Mouse (Mus musculus) heart, postnatal 0 days (tissue): ENCODE measurements around the gene Clec16a. TPM values are rescaled to one million over a fixed set of nuclear protein-coding genes. Genes with fewer than 3 reads are reported as not detected.

Source experiments
- ATAC-seq: fragments of 200-750 bp; cut with Nextera tagmentation; 2 replicates; pipeline ENCODE4 v1.8.0; 2017; ENCODE audit warnings: low read depth, moderate number of reproducible peaks, moderate library complexity; ENCODE audit not compliant: insufficient read depth
- DNase-seq: peaks from one replicate; pipeline ENCODE4 v3.0.0-alpha.2; 2016; ENCODE audit warnings: low spot score
- H3K27ac ChIP-seq: fragments of 300-500 bp; sonication (generic); 2 replicates; pipeline ENCODE4 v1.5.1; 2014; ENCODE audit warnings: low read depth, mild to moderate bottlenecking
- H3K27me3 ChIP-seq: fragments of 300-500 bp; sonication (generic); 2 replicates; pipeline ENCODE4 v1.6.1; 2014; ENCODE audit warnings: low read length, mixed read lengths; ENCODE audit not compliant: control insufficient read depth, insufficient read depth
- H3K36me3 ChIP-seq: fragments of 300-500 bp; sonication (generic); replicated peaks from 2 replicates; pipeline ENCODE4 v1.6.1; 2014; ENCODE audit warnings: low read length, mixed read lengths; ENCODE audit not compliant: control insufficient read depth, insufficient read depth
- H3K4me1 ChIP-seq: fragments of 300-500 bp; sonication (generic); 2 replicates; pipeline ENCODE4 v1.6.1; 2014; ENCODE audit warnings: antibody characterized with exemption; ENCODE audit not compliant: control insufficient read depth, insufficient read depth
- H3K4me2 ChIP-seq: fragments of 300-500 bp; sonication (generic); 2 replicates; pipeline ENCODE4 v1.6.1; 2014; ENCODE audit warnings: low read depth, mild to moderate bottlenecking, low read length, moderate library complexity
- H3K4me3 ChIP-seq: fragments of 300-500 bp; sonication (generic); 2 replicates; pipeline ENCODE4 v1.5.1; 2014; ENCODE audit warnings: low read depth, low read length
- H3K9ac ChIP-seq: fragments of 300-500 bp; sonication (generic); replicated peaks from 2 replicates; pipeline ENCODE4 v1.6.1; 2014; ENCODE audit warnings: low read depth, low read length, mixed read lengths
- H3K9me3 ChIP-seq: fragments of 300-500 bp; sonication (generic); replicated peaks from 2 replicates; pipeline ENCODE4 v1.6.1; 2016; ENCODE audit warnings: low read length; ENCODE audit not compliant: control insufficient read depth
- CTCF ChIP-seq: IDR thresholded peaks from 2 replicates; pipeline ENCODE4 v1.5.1; 2016; ENCODE audit warnings: antibody characterized with exemption, control low read depth, low read depth
- EP300 ChIP-seq: IDR thresholded peaks from 2 replicates; pipeline ENCODE4 v1.6.1; 2016; ENCODE audit warnings: antibody characterized with exemption, low read depth
- WGBS: fragments of 180-500 bp; shearing (Covaris S2); extraction: QIAGEN DNeasy Blood & Tissue Kit; methylation state at CpG from one replicate; pipeline ENCODE4 v1.1.7; 2014; 5-methylcytosine and 5-hydroxymethylcytosine counted together
- polyA plus RNA-seq: library from polyadenylated mRNA; unstranded; fragments of >200 nt; fragmentation: Nextera tagmentation; extraction: Ambion mirVana; gene quantifications from 2 replicates; pipeline ENCODE4 v1.2.1, GENCODE M21; 2015
- total RNA-seq: library from RNA; depleted of rRNA; stranded (reverse); fragments of >200 nt; gene quantifications from 2 replicates; pipeline ENCODE4 v1.2.3, GENCODE M21; 2014; ENCODE audit warnings: low replicate concordance

The Clec16a gene
- total and polyA plus RNA-seq, 2 experiments from 2014 or later = 37.7 to 39.6 TPM

DNA sequence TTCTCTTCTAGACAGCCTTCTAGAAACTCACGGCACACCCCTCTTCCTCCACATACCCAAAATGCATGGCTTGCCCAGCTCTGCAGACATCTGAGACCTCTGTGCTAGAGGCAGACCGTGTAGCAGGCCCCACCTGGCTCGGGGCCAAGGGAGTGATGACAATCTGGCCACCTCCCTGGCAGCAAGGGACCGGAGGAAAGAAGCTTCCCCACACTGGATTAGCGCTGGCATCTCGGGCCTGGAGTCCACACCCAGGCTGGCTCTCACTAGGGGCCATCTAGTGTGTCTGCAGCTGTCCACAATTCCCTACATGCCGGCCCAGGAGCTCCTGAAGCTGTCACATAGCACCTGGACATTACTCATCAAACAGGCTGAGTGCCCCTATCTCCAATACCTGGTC, 10.6 kb upstream of the Clec16a start:
- DNase-seq (no peak), ATAC-seq (no peak)
- 36% methylated on average over 7 of the region's 7 CpGs for WGBS
- peaks cover 9% of the 10 kb centered on the region for H3K36me3 ChIP-seq
- no peaks in the 10 kb centered on the region for H3K9me3 ChIP-seq
- no peak overlapping the region for H3K27ac ChIP-seq
- no peak overlapping the region for H3K4me3 ChIP-seq
- TF ChIP-seq EP300 = no peak
- TF ChIP-seq CTCF = no peak
- H3K9ac ChIP-seq = no peak overlapping the region
- no peaks in the 10 kb centered on the region for H3K27me3 ChIP-seq
- H3K4me2 ChIP-seq = no peak overlapping the region
- H3K4me1 ChIP-seq = peaks cover 22% of the 10 kb centered on the region

GRCm38 (mm10) chr16:10536323-10536722, 8.8 kb upstream of the Clec16a start:
- WGBS = 63% methylated on average over 5 of the region's 5 CpGs
- Histone ChIP-seq H3K4me1 (peaks cover 32% of the 10 kb centered on the region), H3K9me3 (no peaks in the 10 kb centered on the region), H3K4me2 (no peak overlapping the region), H3K36me3 (no peaks in the 10 kb centered on the region), H3K27me3 (no peaks in the 10 kb centered on the region), H3K4me3 (no peak overlapping the region), H3K27ac (no peak overlapping the region), H3K9ac (no peak overlapping the region)
- TF ChIP-seq CTCF = no peak
- no peak for TF ChIP-seq EP300
- ATAC-seq (no peak), DNase-seq (no peak)

GRCm38 (mm10) chr16:10536961-10537360, 8.2 kb upstream of the Clec16a start:
- H3K9me3 ChIP-seq = no peaks in the 10 kb centered on the region
- no peak overlapping the region for H3K4me2 ChIP-seq
- H3K27ac ChIP-seq = no peak overlapping the region
- ATAC-seq (no peak; the same call in 1 of the 2 replicates), DNase-seq (no peak)
- H3K36me3 ChIP-seq = no peaks in the 10 kb centered on the region
- 42% methylated on average over 3 of the region's 3 CpGs for WGBS
- no peak overlapping the region for H3K9ac ChIP-seq
- H3K4me3 ChIP-seq = no peak overlapping the region
- no peak for TF ChIP-seq CTCF
- TF ChIP-seq EP300 = no peak
- H3K4me1 ChIP-seq = peaks cover 37% of the 10 kb centered on the region
- no peaks in the 10 kb centered on the region for H3K27me3 ChIP-seq

DNA sequence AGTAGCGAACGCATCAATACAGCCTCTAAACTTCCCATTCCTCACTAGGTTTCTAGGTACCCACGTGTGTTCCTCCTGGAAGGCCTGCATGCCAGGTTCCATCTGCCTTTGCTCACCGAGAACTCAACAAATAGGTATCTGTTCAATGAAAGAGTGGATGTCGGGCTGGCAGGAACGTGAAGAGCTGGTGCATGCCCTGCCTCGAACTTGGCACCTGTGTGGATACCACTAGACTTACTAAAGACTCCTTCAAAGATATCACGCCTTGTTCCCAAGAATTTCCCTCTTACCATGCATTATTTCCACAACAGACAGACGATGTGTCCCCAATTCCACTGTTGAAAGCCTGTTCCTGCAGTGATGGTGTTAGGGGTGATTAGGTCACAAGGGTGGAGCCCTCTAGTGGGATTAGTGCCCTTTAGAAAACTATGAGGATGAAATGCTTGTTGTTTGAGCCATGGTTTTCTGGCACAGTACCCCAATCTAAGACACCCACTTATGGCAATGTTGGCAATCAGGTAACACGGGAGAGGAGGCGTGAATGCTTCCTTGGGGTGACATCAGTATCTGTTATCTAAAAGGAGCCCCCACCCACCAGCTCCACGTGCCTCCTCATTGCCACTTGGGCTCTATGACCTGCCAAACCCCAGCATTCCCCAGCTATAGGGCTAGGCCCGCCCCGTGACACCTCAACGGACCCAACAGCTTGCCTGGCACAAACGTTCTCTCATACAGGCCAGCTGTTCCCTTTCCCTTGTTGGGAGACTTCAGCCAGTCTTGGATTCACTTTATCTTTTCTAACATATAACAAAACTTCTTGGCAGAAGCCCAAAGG, 4.2 kb upstream of the Clec16a start:
- Histone ChIP-seq H3K27ac (peak overlapping the region; percentile 88), H3K4me2 (peak overlapping the region; percentile 96), H3K4me1 (peaks cover 33% of the 10 kb centered on the region), H3K4me3 (peak overlapping the region; percentile 87), H3K36me3 (no peaks in the 10 kb centered on the region), H3K9me3 (no peaks in the 10 kb centered on the region), H3K9ac (peak overlapping the region; percentile 86; the same call in 1 of the 2 replicates), H3K27me3 (no peaks in the 10 kb centered on the region)
- ATAC-seq (no peak), DNase-seq (peak; percentile 19)
- WGBS = 58% methylated on average over 16 of the region's 16 CpGs
- TF ChIP-seq CTCF (no peak), EP300 (no peak)

GRCm38 (mm10) chr16:10541598-10541930, 3.6 kb upstream of the Clec16a start:
- peak overlapping the region; percentile 88 for H3K27ac ChIP-seq
- peak; percentile 29 for DNase-seq

More at GRCm38 (mm10) chr16:10541598-10541930, 3.6 kb upstream of the Clec16a start:
- 9% methylated on average over 7 of the region's 7 CpGs for WGBS
- ATAC-seq = no peak
- Histone ChIP-seq H3K9me3 (no peaks in the 10 kb centered on the region), H3K9ac (peak overlapping the region; percentile 86), H3K4me3 (peak overlapping the region; percentile 87), H3K27me3 (no peaks in the 10 kb centered on the region), H3K4me1 (peaks cover 39% of the 10 kb centered on the region), H3K4me2 (peak overlapping the region; percentile 96), H3K36me3 (no peaks in the 10 kb centered on the region)
- TF ChIP-seq EP300 (no peak), CTCF (no peak)
